26 mouse cellular contexts compared by ENCODE assay signal in genomic region chr19:29485257-29485948, GRCm38 (mm10). TPM values are rescaled to one million over a fixed set of nuclear protein-coding genes. Genes with fewer than 3 reads are reported as not detected.
DNase-seq lines count a peak whose midpoint lies in the region; ATAC-seq and TF ChIP-seq lines count a peak whose summit lies in the region.
"Had no signal": no experiment of that assay in that cellular context is flagged by ENCODE, and none has a peak within 500 bp of the region (broad histone marks: within the 10 kb centered on the region; RNA-seq: fewer than 3 reads in every experiment).

No protein-coding gene starts in this region.

- H3K9me3 ChIP-seq in intestine, postnatal 0 days (ENCODE audit: control insufficient read depth), result no peaks in the 10 kb centered on the region
- H3K9me3 ChIP-seq in intestine, embryonic 15.5 days, result no peaks in the 10 kb centered on the region
- no peaks in the 10 kb centered on the region for H3K9me3 ChIP-seq in kidney, embryonic 14.5 days (ENCODE audit: control insufficient read depth, low read length)
- H3K9me3 ChIP-seq: kidney, embryonic 15.5 days; limb, embryonic 13.5 days; neural tube, embryonic 15.5 days had no signal

- H3K27ac ChIP-seq in intestine, postnatal 0 days (ENCODE audit: low read depth, low read length), result peak overlapping the region; percentile 41; the same call in 1 of the 2 replicates
- no peak overlapping the region for H3K27ac ChIP-seq in intestine, embryonic 15.5 days
- H3K27ac ChIP-seq in macrophage, result peak overlapping the region; percentile 98
- H3K27ac ChIP-seq in kidney, embryonic 14.5 days (ENCODE audit: low read depth, low read length), result no peak overlapping the region
- H3K27ac ChIP-seq: hindbrain, embryonic 14.5 days; kidney, embryonic 15.5 days; limb, embryonic 13.5 days; liver, embryonic 14.5 days; neural tube, embryonic 15.5 days; stomach, postnatal 0 days had no signal

- WGBS in intestine, postnatal 0 days, result 87% methylated on average over 3 of the region's 3 CpGs
- 78% methylated on average over 3 of the region's 3 CpGs for whole genome bisulfite sequencing in intestine, embryonic 15.5 days
- whole genome bisulfite sequencing in macrophage (ENCODE audit: missing documents), result 73% methylated on average over 3 of the region's 3 CpGs
- 86% methylated on average over 3 of the region's 3 CpGs for WGBS in kidney, embryonic 14.5 days

- H3K4me2 ChIP-seq in intestine, postnatal 0 days (replicated peaks; ENCODE audit: low read depth), result no peak overlapping the region
- no peak overlapping the region for H3K4me2 ChIP-seq in intestine, embryonic 15.5 days (replicated peaks)
- no peak overlapping the region for H3K4me2 ChIP-seq in kidney, embryonic 14.5 days (replicated peaks; ENCODE audit: low read depth, low read length)
- H3K4me2 ChIP-seq: hindbrain, embryonic 14.5 days; kidney, embryonic 15.5 days; limb, embryonic 13.5 days; midbrain, embryonic 11.5 days; neural tube, embryonic 15.5 days had no signal

- peak; percentile 50 to 59 for DNase-seq in B cell, adult 2 months
- peak; percentile 49 for DNase-seq in Muller cell, postnatal 12 days (ENCODE audit: inconsistent ontology term)
- DNase-seq in adrenal gland, adult (ENCODE audit: inconsistent age in 2 of 2, low spot score in 1 of 2), result no peak
- DNase-seq: adrenal gland, postnatal 25 days; cerebellum, adult 11-12 months; cerebellum, postnatal 25 days; embryo, embryonic 11 days; gastrocnemius, postnatal 25 days; heart, postnatal 4 days; kidney, postnatal 36 days; layer of hippocampus, postnatal 36 days; right cerebral cortex, adult 18-20 months; right cerebral cortex, postnatal 4 days had no signal

- no peak for ATAC-seq in intestine, postnatal 0 days
- ATAC-seq in intestine, embryonic 15.5 days, result no peak
- ATAC-seq in kidney, embryonic 14.5 days (ENCODE audit: low FRiP score, low TSS enrichment), result no peak
- ATAC-seq: forebrain, embryonic 14.5 days; intestine, embryonic 16.5 days had no signal

- no peak overlapping the region for H3K4me3 ChIP-seq in intestine, postnatal 0 days (ENCODE audit: low read depth, low read length)
- no peak overlapping the region for H3K4me3 ChIP-seq in intestine, embryonic 15.5 days (replicated peaks)
- H3K4me3 ChIP-seq in macrophage (ENCODE audit: inconsistent target), result no peak overlapping the region
- H3K4me3 ChIP-seq in kidney, embryonic 14.5 days (ENCODE audit: low read length), result no peak overlapping the region
- H3K4me3 ChIP-seq: kidney, embryonic 15.5 days; limb, embryonic 13.5 days; neural tube, embryonic 15.5 days had no signal

- no peaks in the 10 kb centered on the region for H3K27me3 ChIP-seq in intestine, postnatal 0 days (replicated peaks; ENCODE audit: control insufficient read depth, insufficient read depth, low read length)
- no peaks in the 10 kb centered on the region for H3K27me3 ChIP-seq in intestine, embryonic 15.5 days (replicated peaks)
- H3K27me3 ChIP-seq in kidney, embryonic 14.5 days (ENCODE audit: control insufficient read depth, insufficient read depth, low read length), result no peaks in the 10 kb centered on the region
- H3K27me3 ChIP-seq: kidney, embryonic 15.5 days; limb, embryonic 13.5 days; neural tube, embryonic 15.5 days had no signal

- H3K4me1 ChIP-seq in intestine, postnatal 0 days (replicated peaks; ENCODE audit: control insufficient read depth, insufficient read depth, low read length), result no peaks in the 10 kb centered on the region; the same call in 1 of the 2 replicates
- H3K4me1 ChIP-seq in intestine, embryonic 15.5 days (replicated peaks), result 0 out of 2 replicates have a peak, but pooled peaks cover 2% of the 10 kb centered on the region
- 0 out of 2 replicates have a peak, but pooled peaks cover 3% of the 10 kb centered on the region for H3K4me1 ChIP-seq in kidney, embryonic 14.5 days (ENCODE audit: control insufficient read depth, insufficient read depth, low read length)
- H3K4me1 ChIP-seq: neural tube, embryonic 15.5 days had no signal

- H3K79me2 ChIP-seq in macrophage (ENCODE audit: inconsistent target), result no peaks in the 10 kb centered on the region; the same call in 1 of the 2 replicates

- no peak for TF ChIP-seq CTCF in intestine, postnatal 0 days (IDR thresholded peaks at IDR 0.05; ENCODE audit: low read depth)

- H3K36me3 ChIP-seq in intestine, postnatal 0 days (ENCODE audit: control insufficient read depth, insufficient read depth), result no peaks in the 10 kb centered on the region
- H3K36me3 ChIP-seq in intestine, embryonic 15.5 days, result no peaks in the 10 kb centered on the region
- H3K36me3 ChIP-seq in macrophage (ENCODE audit: inconsistent target), result no peaks in the 10 kb centered on the region
- H3K36me3 ChIP-seq in kidney, embryonic 14.5 days (ENCODE audit: control insufficient read depth, insufficient read depth, low read length), result no peaks in the 10 kb centered on the region
- H3K36me3 ChIP-seq: kidney, embryonic 15.5 days; limb, embryonic 13.5 days; neural tube, embryonic 15.5 days had no signal

- no peak overlapping the region for H3K9ac ChIP-seq in intestine, postnatal 0 days (ENCODE audit: low read depth, low read length)
- no peak overlapping the region for H3K9ac ChIP-seq in intestine, embryonic 15.5 days
- H3K9ac ChIP-seq in kidney, embryonic 14.5 days (ENCODE audit: low read depth, low read length), result no peak overlapping the region
- H3K9ac ChIP-seq: hindbrain, embryonic 14.5 days; kidney, embryonic 15.5 days; limb, embryonic 13.5 days; liver, embryonic 14.5 days; neural tube, embryonic 15.5 days had no signal

RNA-seq across cellular contexts. Expression of gene Ric1, which starts 36.7 kb away (rescaled TPM):
- 10.2 and 12.0 TPM in 2 replicates for polyA plus RNA-seq in intestine, postnatal 0 days (2015; fragmentation: Nextera tagmentation; extraction: Ambion mirVana)
- polyA plus RNA-seq in intestine, embryonic 15.5 days (2015; fragmentation: Nextera tagmentation; extraction: Ambion mirVana), result 11.9 and 12.3 TPM in 2 replicates
- 100 to 1,000 TPM; 142 to 734 (median 245) TPM for total RNA-seq in macrophage (2018; cell fraction: chromatin; rRNA removed)
- total RNA-seq in macrophage (2018; cell fraction: cytosol; rRNA removed), result 10 to 100 TPM; 30.8 to 76.6 (median 44.6) TPM
- 100 to 1,000 TPM in 25 of 26 experiments, 10 to 100 TPM in 1; 86.3 to 557 (median 248) TPM for total RNA-seq in macrophage (2018; cell fraction: nucleus; rRNA removed)
- 11.9 to 21.2 TPM (median 19.1 TPM) in 3 replicates for polyA plus RNA-seq in macrophage (2018)
- polyA plus RNA-seq in kidney, embryonic 14.5 days (2014; fragmentation: Nextera tagmentation; extraction: Ambion mirVana), result 17.4 and 19.3 TPM in 2 replicates

Comparison
In these comparisons a context has a peak if more than half of its experiments do, and no peak if none do; other contexts are left out.
1. H3K27ac ChIP-seq: peak in intestine, postnatal 0 days (single experiment) and macrophage (single experiment); none in intestine, embryonic 15.5 days (single experiment) and kidney, embryonic 14.5 days (single experiment).
2. DNase-seq: peak in B cell, adult 2 months (2 of 2) and Muller cell, postnatal 12 days (single experiment); none in adrenal gland, adult (0 of 2).